Mouse (Mus musculus) thymus, adult 2 months (tissue): Measurements from ENCODE around the gene C130050O18Rik.

ENCODE experiments used
- CTCF ChIP-seq: fragments of 200-500 bp; IDR thresholded peaks from 2 replicates; pipeline ENCODE4 v1.5.1; 2012; ENCODE audit warnings: mild to moderate bottlenecking, control low read depth, low read length, moderate library complexity, borderline replicate concordance; ENCODE audit not compliant: control insufficient read depth, poor library complexity, insufficient read depth; ENCODE audit errors: extremely low read depth
- POLR2A ChIP-seq: fragments of 200-500 bp; IDR thresholded peaks from 2 replicates; pipeline ENCODE4 v1.6.1; 2012; ENCODE audit warnings: mild to moderate bottlenecking, low read length, control low read depth, moderate library complexity; ENCODE audit not compliant: control insufficient read depth, poor library complexity, insufficient read depth; ENCODE audit errors: extremely low read depth

DNA sequence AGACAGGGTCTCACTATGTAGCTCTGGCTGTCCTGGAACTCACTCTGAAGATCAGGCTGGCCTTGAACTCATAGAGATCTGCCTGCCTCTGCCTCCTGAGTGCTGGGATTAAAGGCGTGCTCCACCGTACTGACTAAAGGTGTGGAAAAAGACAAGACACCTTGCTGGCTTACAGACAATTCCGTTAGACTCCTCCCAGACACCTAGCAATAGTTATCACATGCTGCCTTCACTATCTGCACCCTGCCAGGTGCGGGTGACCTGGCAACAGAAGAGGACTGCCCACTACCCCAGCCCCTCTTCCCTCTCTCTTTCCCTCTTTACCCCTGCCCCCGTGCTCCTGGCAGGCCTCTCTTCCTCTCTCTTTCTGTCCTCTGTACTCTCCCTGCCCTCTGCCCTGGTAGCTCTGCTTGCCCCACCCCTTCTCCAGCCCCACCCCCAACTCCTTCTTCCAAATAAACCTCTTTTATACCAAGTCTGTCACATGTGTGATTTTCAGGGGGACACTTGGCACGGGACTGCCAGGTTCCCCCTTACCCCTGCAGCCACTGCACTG, 31.1 kb upstream of the C130050O18Rik start:
- TF ChIP-seq CTCF (no peak), POLR2A (no peak)
